In genomic region chr10:4512725-4513124, GRCm38 (mm10) we compare ENCODE assay signal across 25 mouse cellular contexts. TPM values are rescaled to one million over a fixed set of nuclear protein-coding genes. Genes with fewer than 3 reads are reported as not detected.
DNase-seq lines count a peak whose midpoint lies in the region; ATAC-seq and TF ChIP-seq lines count a peak whose summit lies in the region.
"Had no signal": no experiment of that assay in that cellular context is flagged by ENCODE, and none has a peak within 500 bp of the region (broad histone marks: within the 10 kb centered on the region; RNA-seq: fewer than 3 reads in every experiment).

No protein-coding gene starts in this region.

- no peak overlapping the region for H3K27ac ChIP-seq in hindbrain, embryonic 11.5 days (ENCODE audit: low read depth, low read length)
- no peak overlapping the region for H3K27ac ChIP-seq in layer of hippocampus, adult 2 months
- H3K27ac ChIP-seq in hindbrain, postnatal 0 days: no peak overlapping the region
- H3K27ac ChIP-seq: embryonic facial prominence, embryonic 15.5 days; forebrain, embryonic 10.5 days; heart, embryonic 10.5 days; hindbrain, embryonic 13.5 days had no signal

- peak; percentile 60 for ATAC-seq in common myeloid progenitor, adult 5-6 weeks (replicated peaks; ENCODE audit: low read depth, poor library complexity, severe bottlenecking)
- peak; percentile 69 for ATAC-seq in megakaryocyte, adult 5-6 weeks (ENCODE audit: poor library complexity, severe bottlenecking)
- ATAC-seq in hindbrain, embryonic 11.5 days (ENCODE audit: low FRiP score): no peak
- ATAC-seq in hindbrain, postnatal 0 days: no peak
- ATAC-seq: forebrain, embryonic 14.5 days; Patski had no signal

- H3K9me3 ChIP-seq in hindbrain, embryonic 11.5 days (ENCODE audit: control insufficient read depth, low read length): no peaks in the 10 kb centered on the region
- no peaks in the 10 kb centered on the region for H3K9me3 ChIP-seq in hindbrain, postnatal 0 days (ENCODE audit: low read length)
- H3K9me3 ChIP-seq: embryonic facial prominence, embryonic 15.5 days; heart, embryonic 10.5 days; hindbrain, embryonic 13.5 days had no signal

- H3K9ac ChIP-seq in hindbrain, embryonic 11.5 days (ENCODE audit: low read depth, low read length): no peak overlapping the region
- H3K9ac ChIP-seq in hindbrain, postnatal 0 days (replicated peaks; ENCODE audit: low read length): no peak overlapping the region
- H3K9ac ChIP-seq: embryonic facial prominence, embryonic 15.5 days; hindbrain, embryonic 13.5 days had no signal

- peak; percentile 19 for DNase-seq in CD4-positive helper T cell, adult 2 months (ENCODE audit: low read depth, low spot score)
- peak; percentile 16 for DNase-seq in CD4-positive, CD25-positive, alpha-beta regulatory T cell, adult 2 months (ENCODE audit: low read depth, low spot score)
- no peak for DNase-seq in retina, postnatal 1 day
- no peak for DNase-seq in hindbrain, embryonic 11.5 days (ENCODE audit: low spot score)
- DNase-seq in layer of hippocampus, adult 2 months (ENCODE audit: low spot score in 2 of 2): no peak
- no peak for DNase-seq in hindbrain, postnatal 0 days (ENCODE audit: low spot score)
- DNase-seq: adrenal gland, adult 8-10 months; adrenal gland, postnatal 36 days; cerebellum, adult 2 months; cerebellum, postnatal 14 days; gastrocnemius, postnatal 36 days; heart, adult 18-20 months; heart, postnatal 10 days; heart, postnatal 4 days had no signal

- no peak overlapping the region for H3K4me3 ChIP-seq in hindbrain, embryonic 11.5 days (ENCODE audit: low read depth, low read length)
- no peak overlapping the region for H3K4me3 ChIP-seq in layer of hippocampus, adult 2 months
- H3K4me3 ChIP-seq in hindbrain, postnatal 0 days (ENCODE audit: low read length): no peak overlapping the region
- H3K4me3 ChIP-seq: embryonic facial prominence, embryonic 15.5 days; erythroblast, embryonic 14.5 days; forebrain, embryonic 10.5 days; heart, embryonic 10.5 days; hindbrain, embryonic 13.5 days had no signal

- no peak overlapping the region for H3K4me2 ChIP-seq in hindbrain, embryonic 11.5 days (replicated peaks; ENCODE audit: low read depth, low read length)
- no peak overlapping the region for H3K4me2 ChIP-seq in hindbrain, postnatal 0 days (ENCODE audit: low read depth, low read length)
- H3K4me2 ChIP-seq: embryonic facial prominence, embryonic 15.5 days; hindbrain, embryonic 13.5 days had no signal

- no peaks in the 10 kb centered on the region for H3K36me3 ChIP-seq in hindbrain, embryonic 11.5 days (ENCODE audit: control insufficient read depth, insufficient read depth, low read length)
- no peaks in the 10 kb centered on the region for H3K36me3 ChIP-seq in hindbrain, postnatal 0 days (ENCODE audit: insufficient read depth, low read length)
- H3K36me3 ChIP-seq: embryonic facial prominence, embryonic 15.5 days; forebrain, embryonic 10.5 days; heart, embryonic 10.5 days; hindbrain, embryonic 13.5 days had no signal

- no peak for TF ChIP-seq CTCF in layer of hippocampus, adult 2 months (conservative IDR thresholded peaks at IDR 0.05)
- no peak for TF ChIP-seq CTCF in hindbrain, postnatal 0 days (IDR thresholded peaks at IDR 0.05; ENCODE audit: low read depth)

- H3K4me1 ChIP-seq in hindbrain, embryonic 11.5 days (replicated peaks; ENCODE audit: control insufficient read depth, insufficient read depth, low read length): no peaks in the 10 kb centered on the region
- H3K4me1 ChIP-seq in hindbrain, postnatal 0 days (ENCODE audit: insufficient read depth, low read length): no peaks in the 10 kb centered on the region
- H3K4me1 ChIP-seq: embryonic facial prominence, embryonic 15.5 days; forebrain, embryonic 10.5 days; heart, embryonic 10.5 days; hindbrain, embryonic 13.5 days had no signal

- H3K27me3 ChIP-seq in hindbrain, embryonic 11.5 days (ENCODE audit: control insufficient read depth, insufficient read depth, low read length): no peaks in the 10 kb centered on the region
- H3K27me3 ChIP-seq in hindbrain, postnatal 0 days (ENCODE audit: insufficient read depth, low read length): no peaks in the 10 kb centered on the region
- H3K27me3 ChIP-seq: CH12.LX; embryonic facial prominence, embryonic 15.5 days; hindbrain, embryonic 13.5 days; Patski had no signal

- WGBS in hindbrain, embryonic 11.5 days: 87% methylated on average over 9 of the region's 9 CpGs
- 78% methylated on average over 9 of the region's 9 CpGs for WGBS in hindbrain, postnatal 0 days

RNA-seq across cellular contexts. Expression of gene Ccdc170, which starts 30.4 kb away (rescaled TPM):
- total RNA-seq in common myeloid progenitor, adult 5-6 weeks (2017): not detected in 2 replicates
- total RNA-seq in megakaryocyte, adult 5-6 weeks (2015): 0.30 TPM in 1 of 2 replicates, not detected in the other
- 0.08 and 0.22 TPM in 2 replicates for total RNA-seq in megakaryocyte, adult 5-6 weeks (2017)
- 0.40 and 0.50 TPM in 2 replicates for polyA plus RNA-seq in hindbrain, embryonic 11.5 days (2014; fragmentation: Nextera tagmentation; extraction: Ambion mirVana)
- under 1 TPM; 0.41 to 0.54 TPM for total RNA-seq in layer of hippocampus, adult 2 months (2021)
- total RNA-seq in hindbrain, postnatal 0 days (2014; rRNA removed): 0.99 and 1.0 TPM in 2 replicates
- 0.36 and 0.44 TPM in 2 replicates for polyA plus RNA-seq in hindbrain, postnatal 0 days (2015; fragmentation: Nextera tagmentation; extraction: Ambion mirVana)
- total RNA-seq: CH12.LX had no signal
- polyA plus RNA-seq: erythroblast, embryonic 14.5 days; forebrain, embryonic 10.5 days; heart, embryonic 10.5 days; heart, embryonic 14.5 days had no signal

Comparison
In these comparisons a context has a peak if more than half of its experiments do, and no peak if none do; other contexts are left out.
1. DNase-seq: peak in CD4-positive helper T cell, adult 2 months (single experiment) and CD4-positive, CD25-positive, alpha-beta regulatory T cell, adult 2 months (single experiment); none in retina, postnatal 1 day (single experiment), hindbrain, embryonic 11.5 days (single experiment), layer of hippocampus, adult 2 months (0 of 2) and hindbrain, postnatal 0 days (single experiment).
2. ATAC-seq: peak in common myeloid progenitor, adult 5-6 weeks (single experiment) and megakaryocyte, adult 5-6 weeks (single experiment); none in hindbrain, embryonic 11.5 days (single experiment) and hindbrain, postnatal 0 days (single experiment).